Mouse (Mus musculus) CD8-positive naive resting alpha-beta T cell, adult 57 days (primary cell): ENCODE results near the gene Rps13. TPM values are rescaled to one million over a fixed set of nuclear protein-coding genes. Genes with fewer than 3 reads are reported as not detected.

Experiments
- total RNA-seq: library from RNA; stranded (reverse); gene quantifications from one replicate; pipeline ENCODE4 v1.2.4, GENCODE M21; 2023

Rps13 gene
- 1,524 TPM for total RNA-seq

GRCm38 (mm10) chr7:116333713-116334668 is at the start of gene Rps13:
TSS of gene Rps13 (minus strand) at chr7:116334195.

GRCm38 (mm10) chr7:116307871-116308631 is 25.9 kb downstream of the Rps13 start, which contains the start of gene Plekha7:
TSS of gene Plekha7 (minus strand) at chr7:116308376.

Other genes starting within 250 kb of the Rps13 start
- gene Gm4353, start 249.6 kb downstream of the Rps13 start, total RNA-seq = 3.4 TPM
- 9.2 TPM for gene Plekha7, start 25.8 kb downstream of the Rps13 start, total RNA-seq
- 42.3 TPM for gene Pik3c2a, start 109.3 kb upstream of the Rps13 start, total RNA-seq
- 9.7 TPM for gene Nucb2, start 170.2 kb upstream of the Rps13 start, total RNA-seq